Mouse (Mus musculus): ENCODE data around the gene P2rx7.

GRCm38 (mm10) chr5:122695516-122695915, 51.8 kb downstream of the P2rx7 start:
- no peak for TF ChIP-seq POLR2A (IDR thresholded peaks at IDR 0.05; ENCODE audit: insufficient read length, low read depth)
- no peak for TF ChIP-seq MAX (IDR thresholded peaks at IDR 0.05; ENCODE audit: low read depth)
- TF ChIP-seq TCF12 (IDR thresholded peaks at IDR 0.05; ENCODE audit: insufficient read depth, poor library complexity, severe bottlenecking) = no peak
- no peak for TF ChIP-seq CEBPB (IDR thresholded peaks at IDR 0.05; ENCODE audit: insufficient read depth, poor library complexity, severe bottlenecking)
- TF ChIP-seq TCF3 (IDR thresholded peaks at IDR 0.05; ENCODE audit: insufficient read length, low read depth) = no peak

Data from myocyte (in vitro differentiated cells).